9 mouse cellular contexts compared by ENCODE assay signal in the genomic region with DNA sequence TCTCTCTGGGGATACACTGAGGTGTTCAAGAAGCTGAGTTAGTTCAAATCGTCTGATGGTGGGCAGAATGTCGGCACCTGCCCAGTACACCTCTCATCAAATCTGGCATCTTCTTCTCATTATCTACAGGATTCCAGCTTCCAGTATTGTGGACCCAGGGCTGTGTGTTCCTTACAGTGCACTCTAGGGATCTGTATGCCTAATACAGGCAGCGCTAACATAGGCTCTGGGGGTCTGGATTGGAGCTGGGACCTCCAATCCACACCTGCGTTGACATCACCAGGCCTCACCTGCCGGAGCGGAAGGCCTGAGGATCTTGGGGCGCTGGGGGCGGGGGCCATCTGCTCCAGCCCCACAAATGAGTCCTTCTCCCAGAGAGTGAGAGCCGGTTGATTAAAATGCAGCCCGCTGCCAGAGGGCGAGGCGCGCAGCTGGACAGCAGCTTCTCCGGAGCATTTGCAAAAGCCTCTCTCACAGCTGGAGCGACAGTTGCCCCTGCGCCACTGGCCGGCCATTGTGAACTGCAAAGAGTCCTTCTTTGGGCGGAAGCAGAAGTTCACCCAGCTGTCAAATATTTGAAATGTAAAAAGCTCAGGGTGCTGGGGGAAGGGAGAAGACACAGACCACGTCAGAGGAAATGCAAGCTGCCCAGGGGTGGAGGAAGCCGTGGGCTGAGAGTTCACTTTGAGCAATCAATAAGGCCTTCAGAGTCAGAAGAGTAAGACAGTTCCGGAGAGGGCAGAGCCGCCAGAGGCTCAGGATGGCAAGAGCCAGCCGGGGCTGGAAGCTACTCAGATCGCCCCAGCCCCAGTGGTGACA.
DNase-seq lines count a peak whose midpoint lies in the region; TF ChIP-seq lines count a peak whose summit lies in the region.
"Had no signal": no experiment of that assay in that cellular context is flagged by ENCODE, and none has a peak within 500 bp of the region (broad histone marks: within the 10 kb centered on the region; RNA-seq: fewer than 3 reads in every experiment).

No protein-coding gene starts in this region.

- H3K27ac ChIP-seq in embryonic facial prominence, embryonic 10.5 days (replicated peaks): peak overlapping the region; percentile 61
- no peak overlapping the region for H3K27ac ChIP-seq in left cerebral cortex, adult 2 months
- H3K27ac ChIP-seq: layer of hippocampus, adult 2 months had no signal

- peak overlapping the region; percentile 48 for H3K4me3 ChIP-seq in embryonic facial prominence, embryonic 10.5 days
- peak overlapping the region; percentile 48 for H3K4me3 ChIP-seq in megakaryocyte, embryonic 14.5 days (replicated peaks)
- H3K4me3 ChIP-seq in left cerebral cortex, adult 2 months: no peak overlapping the region
- H3K4me3 ChIP-seq: layer of hippocampus, adult 2 months had no signal

- TF ChIP-seq CTCF in left cerebral cortex, adult 2 months (IDR thresholded peaks at IDR 0.05): no peak

- H3K9me3 ChIP-seq in embryonic facial prominence, embryonic 10.5 days: no peaks in the 10 kb centered on the region
- H3K9me3 ChIP-seq in megakaryocyte, embryonic 14.5 days: no peaks in the 10 kb centered on the region

- H3K4me1 ChIP-seq in embryonic facial prominence, embryonic 10.5 days: peaks cover 11% of the 10 kb centered on the region
- H3K4me1 ChIP-seq in megakaryocyte, embryonic 14.5 days: peaks cover 10% of the 10 kb centered on the region; the same call in 1 of the 2 replicates

- 5% methylated on average over 24 of the region's 24 CpGs for WGBS in embryonic facial prominence, embryonic 10.5 days

- no peaks in the 10 kb centered on the region for H3K36me3 ChIP-seq in embryonic facial prominence, embryonic 10.5 days (replicated peaks)
- no peaks in the 10 kb centered on the region for H3K36me3 ChIP-seq in megakaryocyte, embryonic 14.5 days (replicated peaks; ENCODE audit: low read length)

- intact Hi-C loops in heart, postnatal 14 days (cut with DNase I): no loop called here
- intact Hi-C loops in left cerebral cortex, adult 2 months (cut with DNase I): no loop called here

- peak; percentile 87 for DNase-seq in heart, adult 11 months
- DNase-seq in heart, adult 8-10 months (ENCODE audit: low spot score): no peak
- DNase-seq in embryonic facial prominence, embryonic 10.5 days (ENCODE audit: low spot score): peak; percentile 57
- peak; percentile 30 to 43 for DNase-seq in heart, postnatal 14 days
- DNase-seq in kidney, postnatal 36 days: peak; percentile 2 to 25
- peak; percentile 16 to 36 for DNase-seq in spleen, postnatal 14 days (ENCODE audit: low spot score in 2 of 2)
- DNase-seq in left cerebral cortex, adult 2 months (ENCODE audit: extremely low spot score in 1 of 2, low spot score in 2 of 2): no peak

- peaks cover 34% of the 10 kb centered on the region for H3K27me3 ChIP-seq in embryonic facial prominence, embryonic 10.5 days (replicated peaks; ENCODE audit: low read depth, poor library complexity, severe bottlenecking)
- peaks cover 10% of the 10 kb centered on the region for H3K27me3 ChIP-seq in megakaryocyte, embryonic 14.5 days (replicated peaks)

Comparison
In these comparisons a context has a peak if more than half of its experiments do, and no peak if none do; other contexts are left out.
1. DNase-seq: peak in heart, adult 11 months (single experiment), embryonic facial prominence, embryonic 10.5 days (single experiment), heart, postnatal 14 days (2 of 2), kidney, postnatal 36 days (2 of 2) and spleen, postnatal 14 days (2 of 2); none in heart, adult 8-10 months (single experiment) and left cerebral cortex, adult 2 months (0 of 2).